Mouse (Mus musculus) adrenal gland, postnatal 36 days (tissue): ENCODE measurements around the gene Tmprss3. TPM values are rescaled to one million over a fixed set of nuclear protein-coding genes. Genes with fewer than 3 reads are reported as not detected.
A peak's percentile ranks its signal among the peaks of the same experiment; 100 is the strongest.

Source experiments
- DNase-seq, 2 experiments: peaks; one replicate each; pipeline ENCODE4 v3.0.0; 2021; ENCODE audit warnings: mixed read lengths in 1 of 2
- total RNA-seq, 2 experiments: library from RNA; stranded (reverse); gene quantifications; 2 replicates each; pipeline ENCODE4 v1.2.3; 2021

Tmprss3 gene
- total RNA-seq, 2 experiments from 2014 or later = not detected

- no peak for DNase-seq
Measured at GRCm38 (mm10) chr17:31193360-31193759, 5.4 kb downstream of the Tmprss3 start.

- no peak for DNase-seq
Measured at GRCm38 (mm10) chr17:31192663-31193062, 6.1 kb downstream of the Tmprss3 start.

GRCm38 (mm10) chr17:31191825-31192224 is 7.0 kb downstream of the Tmprss3 start:
- no peak for DNase-seq

GRCm38 (mm10) chr17:31187370-31187769 is 11.4 kb downstream of the Tmprss3 start:
- DNase-seq = peak; percentile 75 to 84

GRCm38 (mm10) chr17:31184269-31184990 is 14.3 kb downstream of the Tmprss3 start:
- no peak for DNase-seq

GRCm38 (mm10) chr17:31183180-31183974 is 15.4 kb downstream of the Tmprss3 start:
- no peak for DNase-seq

- no peak for DNase-seq
Measured at GRCm38 (mm10) chr17:31181490-31181889, 17.3 kb downstream of the Tmprss3 start.

GRCm38 (mm10) chr17:31176321-31176720 is 22.5 kb downstream of the Tmprss3 start:
- no peak for DNase-seq

- no peak for DNase-seq
Measured at GRCm38 (mm10) chr17:31169796-31170195, 29.0 kb downstream of the Tmprss3 start.

- no peak for DNase-seq
Measured at GRCm38 (mm10) chr17:31165127-31165526, 33.6 kb downstream of the Tmprss3 start, which contains the start of gene Tff1. Gene Tff1 (minus strand): TSS chr17:31165277.

GRCm38 (mm10) chr17:31163821-31164220 is 35.0 kb downstream of the Tmprss3 start:
- no peak for DNase-seq

GRCm38 (mm10) chr17:31162607-31163006 is 36.2 kb downstream of the Tmprss3 start:
- DNase-seq = no peak

- DNase-seq = no peak
Measured at GRCm38 (mm10) chr17:31160291-31160690, 38.5 kb downstream of the Tmprss3 start.

- no peak for DNase-seq
Measured at GRCm38 (mm10) chr17:31157921-31158320, 40.9 kb downstream of the Tmprss3 start.

- no peak for DNase-seq
Measured at GRCm38 (mm10) chr17:31153785-31154184, 45.0 kb downstream of the Tmprss3 start.

GRCm38 (mm10) chr17:31152966-31153499 is 45.7 kb downstream of the Tmprss3 start:
- DNase-seq = no peak

GRCm38 (mm10) chr17:31152512-31152911 is 46.3 kb downstream of the Tmprss3 start:
- no peak for DNase-seq

GRCm38 (mm10) chr17:31145998-31146397 is 52.8 kb downstream of the Tmprss3 start:
- no peak for DNase-seq

- DNase-seq = no peak
Measured at GRCm38 (mm10) chr17:31144040-31145037, 54.4 kb downstream of the Tmprss3 start, which contains the start of gene Tff2. Gene Tff2 (minus strand): TSS chr17:31144282.

- DNase-seq = peak; percentile 48 to 63
Measured at GRCm38 (mm10) chr17:31142116-31142515, 56.7 kb downstream of the Tmprss3 start.

GRCm38 (mm10) chr17:31138398-31138797 is 60.4 kb downstream of the Tmprss3 start:
- DNase-seq = peak; percentile 64 to 77

- no peak for DNase-seq
Measured at GRCm38 (mm10) chr17:31136821-31137220, 62.0 kb downstream of the Tmprss3 start.
